Mouse (Mus musculus) thymus, postnatal 10 days (tissue): ENCODE data around the gene Ptrh1.

Source experiments
- DNase-seq, 2 experiments: peaks; one replicate each; pipeline ENCODE4 v3.0.0; 2021; ENCODE audit warnings: low spot score in 2 of 2

Ptrh1 gene

GRCm38 (mm10) chr2:32756674-32757055, 18.9 kb upstream of the Ptrh1 start:
- DNase-seq: no peak

GRCm38 (mm10) chr2:32757056-32757845, 18.3 kb upstream of the Ptrh1 start, which contains the start of gene Tor2a:
Gene Tor2a (plus strand): TSS chr2:32757234.
- peak; percentile 98 for DNase-seq

- DNase-seq: no peak
These were observed 17.1 kb upstream of the Ptrh1 start for GRCm38 (mm10) chr2:32758503-32758902.

- no peak for DNase-seq
These were observed 16.6 kb upstream of the Ptrh1 start for GRCm38 (mm10) chr2:32759001-32759400.

- DNase-seq: no peak
These were observed 14.2 kb upstream of the Ptrh1 start for GRCm38 (mm10) chr2:32761361-32761760.

- no peak for DNase-seq
These were observed 13.7 kb upstream of the Ptrh1 start for GRCm38 (mm10) chr2:32761859-32762258.

GRCm38 (mm10) chr2:32763353-32763752, 12.2 kb upstream of the Ptrh1 start:
- no peak for DNase-seq

GRCm38 (mm10) chr2:32767241-32767640, 8.3 kb upstream of the Ptrh1 start:
- no peak for DNase-seq

- DNase-seq: no peak
These were observed 6.8 kb upstream of the Ptrh1 start for GRCm38 (mm10) chr2:32768661-32769285.

- no peak for DNase-seq
These were observed 6.1 kb upstream of the Ptrh1 start for GRCm38 (mm10) chr2:32769327-32770085.

GRCm38 (mm10) chr2:32771886-32772285, 3.7 kb upstream of the Ptrh1 start:
- no peak for DNase-seq

- DNase-seq: no peak
These were observed 2.8 kb upstream of the Ptrh1 start for GRCm38 (mm10) chr2:32772626-32773279.

- no peak for DNase-seq
These were observed 606 bp downstream of the Ptrh1 start for GRCm38 (mm10) chr2:32776192-32776591.

GRCm38 (mm10) chr2:32778081-32778480, 2.5 kb downstream of the Ptrh1 start:
- peak; percentile 84 to 92 for DNase-seq

GRCm38 (mm10) chr2:32779131-32779530, 3.5 kb downstream of the Ptrh1 start:
- peak; percentile 51 to 64 for DNase-seq

GRCm38 (mm10) chr2:32779714-32780113, 4.1 kb downstream of the Ptrh1 start:
- DNase-seq: no peak

- no peak for DNase-seq
These were observed 6.1 kb downstream of the Ptrh1 start for GRCm38 (mm10) chr2:32781710-32782109.

- no peak for DNase-seq
These were observed 8.6 kb downstream of the Ptrh1 start, which contains the start of gene Cfap157 for GRCm38 (mm10) chr2:32784048-32784681. Gene Cfap157 (minus strand): TSS chr2:32784428.

- DNase-seq: no peak
These were observed 11.6 kb downstream of the Ptrh1 start for GRCm38 (mm10) chr2:32787176-32787575.

GRCm38 (mm10) chr2:32788581-32788980, 13.0 kb downstream of the Ptrh1 start:
- no peak for DNase-seq

GRCm38 (mm10) chr2:32791297-32791696, 15.7 kb downstream of the Ptrh1 start:
- no peak for DNase-seq
